Mouse (Mus musculus) heart, postnatal 14 days (tissue): ENCODE results near the gene Nmrk1. TPM values are rescaled to one million over a fixed set of nuclear protein-coding genes. Genes with fewer than 3 reads are reported as not detected.

ENCODE experiments used
- DNase-seq, 2 experiments: peaks; one replicate each; pipeline ENCODE4 v3.0.0; 2021 to 2022
- intact Hi-C: fragments of 180-260 bp; cut with DNase I; formaldehyde crosslinking; loops from one replicate; pipeline ENCODE4 v1.15.1; 2025
- total RNA-seq, 2 experiments: library from RNA; stranded (reverse); gene quantifications; 2 replicates each; pipeline ENCODE4 v1.2.3; 2021

Nmrk1 gene
- total RNA-seq, 2 experiments from 2014 or later, result 3.9 to 4.0 TPM

GRCm38 (mm10) chr19:18648558-18648945 is 16.8 kb downstream of the Nmrk1 start:
- DNase-seq, result no peak
- intact Hi-C loops, result no loop called here

- intact Hi-C loops, result no loop called here
- no peak for DNase-seq
Measured at GRCm38 (mm10) chr19:18649955-18650354, 18.2 kb downstream of the Nmrk1 start.

GRCm38 (mm10) chr19:18650473-18650872 is 18.7 kb downstream of the Nmrk1 start:
- DNase-seq, result no peak
- intact Hi-C loops, result no loop called here

- intact Hi-C loops, result no loop called here
- no peak for DNase-seq
Measured at GRCm38 (mm10) chr19:18652592-18652991, 20.8 kb downstream of the Nmrk1 start.

- intact Hi-C loops, result no loop called here
- no peak for DNase-seq
Measured at GRCm38 (mm10) chr19:18653058-18653457, 21.3 kb downstream of the Nmrk1 start.

GRCm38 (mm10) chr19:18654330-18654729 is 22.6 kb downstream of the Nmrk1 start:
- intact Hi-C loops, result no loop called here
- no peak for DNase-seq

- intact Hi-C loops, result no loop called here
- DNase-seq, result no peak
Measured at GRCm38 (mm10) chr19:18654984-18655383, 23.2 kb downstream of the Nmrk1 start.

- intact Hi-C loops, result no loop called here
- DNase-seq, result no peak
Measured at GRCm38 (mm10) chr19:18655999-18656398, 24.2 kb downstream of the Nmrk1 start.

GRCm38 (mm10) chr19:18658473-18658872 is 26.7 kb downstream of the Nmrk1 start:
- DNase-seq, result no peak
- intact Hi-C loops, result no loop called here

GRCm38 (mm10) chr19:18659349-18659748 is 27.6 kb downstream of the Nmrk1 start:
- no peak for DNase-seq
- intact Hi-C loops, result no loop called here

- DNase-seq, result no peak
- intact Hi-C loops, result no loop called here
Measured at GRCm38 (mm10) chr19:18660466-18660865, 28.7 kb downstream of the Nmrk1 start.

- intact Hi-C loops, result no loop called here
- no peak for DNase-seq
Measured at GRCm38 (mm10) chr19:18661683-18662082, 29.9 kb downstream of the Nmrk1 start.

- intact Hi-C loops, result no loop called here
Measured at GRCm38 (mm10) chr19:18663904-18664303, 32.2 kb downstream of the Nmrk1 start.

GRCm38 (mm10) chr19:18666966-18667365 is 35.2 kb downstream of the Nmrk1 start:
- intact Hi-C loops, result no loop called here
- DNase-seq, result no peak

More at GRCm38 (mm10) chr19:18663904-18664303, 32.2 kb downstream of the Nmrk1 start:
- no peak for DNase-seq

GRCm38 (mm10) chr19:18669551-18669950 is 37.8 kb downstream of the Nmrk1 start:
- DNase-seq, result no peak
- intact Hi-C loops, result no loop called here

- intact Hi-C loops, result loop anchor here (5.0 kb wide), 2 partner anchors 38 to 42 kb away; partner anchors contain the start of genes D030056L22Rik, Nmrk1 and Ostf1
- DNase-seq, result peak; percentile 99
Measured at GRCm38 (mm10) chr19:18670608-18671007, 38.9 kb downstream of the Nmrk1 start, which contains the start of gene Carnmt1. Gene Carnmt1 (plus strand): TSS chr19:18670764.

GRCm38 (mm10) chr19:18671056-18671741 is 39.4 kb downstream of the Nmrk1 start:
- intact Hi-C loops, result loop anchor here (5.0 kb wide), 2 partner anchors 39 to 41 kb away; partner anchors contain the start of genes D030056L22Rik, Nmrk1 and Ostf1
- peak; percentile 53 to 61 for DNase-seq

- intact Hi-C loops, result loop anchor here (5.0 kb wide), 2 partner anchors 40 kb away; partner anchors contain the start of genes D030056L22Rik, Nmrk1 and Ostf1
- DNase-seq, result no peak
Measured at GRCm38 (mm10) chr19:18672498-18672897, 40.7 kb downstream of the Nmrk1 start.

- intact Hi-C loops, result loop anchor here (5.0 kb wide), 2 partner anchors 39 to 41 kb away; partner anchors contain the start of genes D030056L22Rik, Nmrk1 and Ostf1
- DNase-seq, result no peak
Measured at GRCm38 (mm10) chr19:18673116-18673515, 41.4 kb downstream of the Nmrk1 start.

GRCm38 (mm10) chr19:18682142-18682541 is 50.4 kb downstream of the Nmrk1 start:
- intact Hi-C loops, result no loop called here
- no peak for DNase-seq

GRCm38 (mm10) chr19:18687556-18687955 is 55.8 kb downstream of the Nmrk1 start:
- intact Hi-C loops, result no loop called here
- peak in 1 of 2 experiments; percentile 55 for DNase-seq

- intact Hi-C loops, result no loop called here
- DNase-seq, result no peak
Measured at GRCm38 (mm10) chr19:18692176-18692575, 60.4 kb downstream of the Nmrk1 start.
